Mouse (Mus musculus): ENCODE results near the gene Thbs4.

Gene Thbs4

GRCm38 (mm10) chr13:92759096-92759495 is 35.5 kb downstream of the Thbs4 start:
- peak; percentile 79 for DNase-seq

GRCm38 (mm10) chr13:92757972-92758585 is 36.5 kb downstream of the Thbs4 start:
- DNase-seq, result peak; percentile 86

DNA sequence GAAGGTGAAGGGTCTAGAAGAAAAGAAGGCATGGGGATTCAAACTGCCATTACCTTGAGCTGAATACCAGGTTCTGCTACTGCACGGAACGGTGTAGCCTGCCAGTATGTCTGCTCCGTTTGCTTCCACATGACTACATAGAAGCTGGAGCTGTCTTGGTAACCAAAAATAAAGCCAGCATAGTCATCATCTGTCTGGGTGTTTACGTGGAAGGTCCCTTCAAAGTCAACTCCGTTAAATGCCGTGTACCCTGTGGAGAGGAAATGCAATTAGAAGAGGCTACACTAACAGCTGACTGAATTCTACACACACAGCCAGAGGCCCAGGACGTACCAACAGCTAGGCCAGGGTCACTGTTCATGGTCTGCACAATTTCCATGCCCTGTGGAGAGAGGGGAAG is 39.6 kb downstream of the Thbs4 start:
- peak; percentile 85 for DNase-seq

- DNase-seq, result peak; percentile 71
These were observed 40.9 kb downstream of the Thbs4 start for GRCm38 (mm10) chr13:92753676-92754075.

GRCm38 (mm10) chr13:92751726-92752565 is 42.7 kb downstream of the Thbs4 start:
- DNase-seq, result peak; percentile 96

DNA sequence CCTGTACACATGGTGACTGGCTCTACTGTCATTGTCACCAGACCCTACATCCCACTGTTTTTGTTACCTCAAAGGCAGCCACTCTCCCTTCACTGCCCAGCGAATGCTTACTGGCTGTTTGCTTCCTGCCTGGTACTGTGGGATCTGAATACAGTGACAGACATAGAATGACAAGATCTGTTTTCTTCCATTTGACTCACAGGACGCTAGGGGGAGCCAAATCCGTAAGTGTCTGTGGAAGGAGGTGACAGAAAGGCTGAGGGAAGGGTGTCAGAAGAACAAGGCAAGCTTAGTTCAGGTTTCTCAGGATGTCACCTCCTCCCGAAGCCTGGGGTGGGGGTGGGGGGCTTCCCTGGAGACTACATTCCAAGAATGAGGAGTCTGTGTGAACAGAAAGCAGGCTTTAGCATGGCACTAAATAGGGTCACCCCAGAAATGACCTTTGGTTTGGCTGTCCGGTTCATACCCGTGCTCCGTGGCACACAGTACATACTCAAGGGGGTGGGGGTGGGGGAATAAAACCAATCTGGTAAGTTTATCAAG is 43.6 kb downstream of the Thbs4 start:
- peak; percentile 91 for DNase-seq

- peak; percentile 78 for DNase-seq
These were observed 51.3 kb downstream of the Thbs4 start for GRCm38 (mm10) chr13:92743337-92743736.

GRCm38 (mm10) chr13:92742886-92743285 is 51.7 kb downstream of the Thbs4 start:
- DNase-seq, result peak; percentile 55

- DNase-seq, result peak; percentile 70
These were observed 53.8 kb downstream of the Thbs4 start for GRCm38 (mm10) chr13:92740671-92741270.

GRCm38 (mm10) chr13:92739858-92740257 is 54.8 kb downstream of the Thbs4 start:
- peak; percentile 54 for DNase-seq

GRCm38 (mm10) chr13:92738821-92739220 is 55.8 kb downstream of the Thbs4 start:
- peak; percentile 50 for DNase-seq

DNA sequence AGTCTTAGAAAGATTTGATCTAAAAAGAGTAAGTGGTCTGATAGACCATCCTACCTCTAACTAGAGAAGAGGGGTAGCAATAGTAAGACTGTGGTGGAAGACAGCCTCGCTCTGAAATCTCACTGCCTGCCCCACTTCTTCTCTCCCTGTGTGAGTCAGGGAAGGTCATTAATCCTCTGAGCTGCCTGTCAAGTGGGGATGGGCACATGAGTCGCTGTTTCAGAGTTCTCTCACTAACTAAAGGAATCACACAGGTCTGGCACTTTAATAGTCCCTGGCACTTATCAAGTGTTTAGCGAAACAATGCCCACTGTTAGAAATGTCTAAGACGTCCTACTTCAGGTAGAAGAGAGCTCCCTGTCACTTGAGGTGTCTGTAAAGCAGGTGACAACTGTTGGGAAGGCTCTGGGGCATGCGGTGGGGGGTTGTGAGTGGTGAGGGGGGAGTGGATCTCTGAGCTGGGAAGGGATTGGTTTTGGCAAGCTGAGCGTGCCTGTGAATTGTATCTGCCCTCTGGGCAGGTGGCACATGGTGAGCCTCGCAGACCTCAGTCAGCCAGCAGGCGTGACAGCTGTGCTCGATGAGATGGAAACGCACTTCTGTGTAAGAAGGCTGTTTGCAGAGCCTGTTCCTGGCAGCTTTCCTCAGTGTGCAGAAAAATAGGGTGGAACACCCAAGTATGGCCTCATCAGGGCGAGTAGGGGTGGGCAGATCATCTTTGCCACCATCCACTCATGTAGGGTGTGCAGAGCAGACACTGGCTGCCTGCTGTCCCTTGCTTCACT is 57.9 kb downstream of the Thbs4 start:
- peak; percentile 75 for DNase-seq

DNA sequence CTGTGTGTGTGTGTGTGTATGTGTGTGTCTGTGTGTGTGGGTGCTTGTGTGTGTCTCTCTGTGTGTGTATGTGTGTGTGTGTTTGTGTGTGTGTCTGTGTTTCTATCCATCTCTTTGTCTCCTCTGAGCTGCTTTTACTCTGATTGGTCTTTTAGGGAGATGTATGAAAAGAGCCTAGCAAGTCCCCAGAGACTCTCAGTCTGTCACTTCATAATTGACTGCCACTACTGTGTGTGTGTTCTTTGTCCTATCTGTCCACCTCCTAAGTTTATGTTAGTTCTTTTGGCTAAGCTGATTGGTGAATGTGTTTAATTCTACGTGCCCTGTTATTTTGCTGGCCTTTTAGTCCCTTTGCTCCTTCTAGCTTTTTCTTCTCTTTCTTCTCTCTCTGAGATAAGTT is 58.9 kb downstream of the Thbs4 start:
- peak; percentile 2 for DNase-seq

- DNase-seq, result no peak
These were observed 60.9 kb downstream of the Thbs4 start for GRCm38 (mm10) chr13:92733741-92734140.

DNA sequence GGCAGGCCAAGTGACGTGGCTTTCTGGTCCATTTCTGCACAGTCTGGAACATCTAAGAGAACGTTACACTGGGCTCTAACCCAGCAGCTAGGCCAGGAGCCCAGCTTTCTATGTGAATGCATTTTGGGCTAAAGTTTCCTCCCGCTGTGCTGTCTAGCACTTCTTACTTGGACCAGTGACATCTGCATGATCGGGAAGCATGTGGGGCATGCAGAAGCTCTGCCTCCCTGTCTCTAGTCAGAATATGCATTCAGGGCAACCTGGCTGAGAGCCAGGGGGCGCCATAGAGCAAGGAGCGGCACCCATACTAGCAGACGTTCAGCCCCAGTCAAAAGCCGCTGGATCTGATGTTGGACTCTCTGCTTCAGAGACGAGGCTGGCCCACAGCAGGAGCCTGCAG is 61.4 kb downstream of the Thbs4 start:
- peak; percentile 88 for DNase-seq

GRCm38 (mm10) chr13:92732836-92733235 is 61.8 kb downstream of the Thbs4 start:
- no peak for DNase-seq

- peak; percentile 93 for DNase-seq
These were observed 62.8 kb downstream of the Thbs4 start for GRCm38 (mm10) chr13:92731811-92732210.

GRCm38 (mm10) chr13:92729811-92730210 is 64.8 kb downstream of the Thbs4 start:
- DNase-seq, result peak; percentile 93

DNA sequence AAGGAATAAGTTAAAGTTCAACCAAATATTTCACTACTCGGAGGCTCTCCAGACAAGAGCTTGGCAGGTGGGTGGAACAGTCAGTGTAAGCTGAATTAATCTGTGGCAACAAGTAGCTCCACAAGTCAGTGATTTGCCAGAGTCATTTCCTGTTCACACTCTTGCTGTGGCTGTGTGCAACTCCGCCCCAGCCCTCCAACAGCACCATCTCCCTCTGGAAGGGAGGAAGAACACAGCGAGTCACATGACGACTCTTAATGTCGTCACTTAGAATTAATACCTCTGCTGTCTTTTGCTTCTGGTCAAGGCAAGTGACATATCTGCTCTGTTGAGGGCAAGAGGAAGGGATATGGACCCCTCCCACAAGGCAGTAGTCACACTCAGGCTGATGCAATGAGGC is 72.2 kb downstream of the Thbs4 start:
- peak; percentile 45 for DNase-seq

DNA sequence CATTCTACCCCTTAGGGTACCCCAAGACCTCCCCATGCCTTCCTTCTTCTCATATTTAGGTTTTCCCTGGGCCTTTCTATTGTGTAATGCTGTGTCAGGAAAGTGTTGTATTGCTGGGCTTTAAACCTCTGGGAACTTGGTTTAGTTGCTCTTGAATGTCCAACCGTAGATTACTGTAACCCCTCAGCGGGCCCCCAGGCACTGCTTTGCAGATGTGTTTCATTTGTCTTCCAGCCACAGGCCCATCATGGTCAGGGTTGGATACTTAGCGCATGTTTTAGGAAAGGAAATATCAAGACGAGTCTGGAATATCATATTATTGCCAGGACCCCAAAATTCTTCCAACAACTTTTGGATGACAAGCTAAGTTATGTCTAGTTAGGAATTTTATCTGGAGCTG is 73.6 kb downstream of the Thbs4 start:
- peak; percentile 61 for DNase-seq

DNA sequence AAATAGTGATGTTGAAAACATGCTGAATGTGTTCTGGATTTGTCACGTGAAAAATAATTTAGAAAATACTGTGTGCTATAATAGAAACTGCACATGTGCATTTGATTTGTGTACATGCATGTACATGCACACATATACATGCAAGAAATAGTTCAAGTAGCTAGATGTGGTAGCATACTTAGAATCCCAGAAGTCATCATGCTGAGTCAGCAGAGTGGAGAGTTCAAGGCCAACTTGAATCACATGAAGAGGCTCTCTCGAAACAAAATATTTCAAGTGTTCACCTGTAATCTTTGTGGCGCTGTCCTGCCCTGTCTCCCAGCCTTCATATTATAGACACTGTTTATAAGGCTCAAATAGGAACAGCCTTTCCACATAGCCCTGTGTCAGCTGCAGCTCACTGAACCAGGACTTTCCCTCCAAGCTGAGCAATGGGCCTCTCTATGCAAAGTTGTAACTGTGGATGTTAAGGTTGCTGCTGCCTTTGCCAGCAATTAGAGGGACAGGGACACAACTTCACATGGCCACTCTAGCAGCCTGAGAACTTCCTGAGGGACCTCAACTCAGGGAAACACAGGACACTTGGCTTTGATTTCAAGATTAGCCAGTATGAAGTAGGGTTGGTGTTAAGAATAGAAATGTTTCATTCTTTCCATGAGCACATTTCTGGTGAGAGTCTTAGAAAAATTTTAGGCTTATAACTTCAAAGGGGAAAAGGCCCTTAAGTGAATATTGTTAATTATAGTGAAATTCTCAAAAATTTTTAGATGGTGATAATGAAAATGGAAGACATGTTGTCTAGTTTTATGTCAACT is 76.6 kb downstream of the Thbs4 start:
- peak; percentile 52 for DNase-seq

DNA sequence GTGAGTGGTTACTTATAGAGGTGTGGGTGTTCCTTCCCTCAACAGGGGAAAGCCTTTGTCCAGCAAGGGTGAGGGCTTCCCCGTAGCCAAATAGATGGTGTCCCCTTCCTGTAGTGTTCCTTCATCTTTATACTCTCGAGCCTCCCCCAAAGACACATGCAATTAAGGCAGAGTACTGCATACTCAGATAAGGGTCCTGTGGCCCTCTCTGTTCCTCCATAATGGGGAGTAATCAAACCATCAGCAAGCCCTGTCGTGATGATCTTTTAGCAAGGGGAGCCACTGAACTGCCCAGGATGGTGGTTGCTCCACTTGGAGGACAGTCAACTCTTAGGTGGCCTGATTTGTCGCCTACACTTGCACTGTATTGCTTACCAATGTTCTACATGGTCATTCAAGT is 82.0 kb downstream of the Thbs4 start:
- peak; percentile 61 for DNase-seq

All from heart, adult 11 months (tissue).